In genomic region chr5:30104841-30105667, GRCm38 (mm10) we compare ENCODE assay signal across 9 mouse cellular contexts. TPM values are rescaled to one million over a fixed set of nuclear protein-coding genes. Genes with fewer than 3 reads are reported as not detected.
DNase-seq lines count a peak whose midpoint lies in the region; ATAC-seq lines count a peak whose summit lies in the region.
"Had no signal": no experiment of that assay in that cellular context is flagged by ENCODE, and none has a peak within 500 bp of the region (broad histone marks: within the 10 kb centered on the region; RNA-seq: fewer than 3 reads in every experiment).

Garem2 (plus strand) TSS chr5:30105161.

- H3K4me2 ChIP-seq in liver, embryonic 12.5 days = peak within 1 kb of the TSS; percentile 67
- H3K4me2 ChIP-seq in neural tube, embryonic 14.5 days (ENCODE audit: low read depth, low read length) = peak within 1 kb of the TSS; percentile 93

- peaks cover 65% of the 10 kb centered on the region for H3K27me3 ChIP-seq in hindbrain, embryonic 10.5 days (ENCODE audit: insufficient read depth, poor library complexity, severe bottlenecking)
- H3K27me3 ChIP-seq in liver, embryonic 12.5 days (replicated peaks) = peaks cover 77% of the 10 kb centered on the region
- no peaks in the 10 kb centered on the region for H3K27me3 ChIP-seq in neural tube, embryonic 14.5 days (ENCODE audit: control insufficient read depth, insufficient read depth, low read length)

- peak within 1 kb of the TSS; percentile 93 for H3K27ac ChIP-seq in hindbrain, embryonic 10.5 days
- H3K27ac ChIP-seq in liver, embryonic 12.5 days = no peak within 1 kb of the TSS
- H3K27ac ChIP-seq in neural tube, embryonic 14.5 days (ENCODE audit: low read depth, low read length) = peak within 1 kb of the TSS; percentile 73

- WGBS in hindbrain, embryonic 10.5 days = under 1% methylated on average over 65 of the region's 65 CpGs
- 3% methylated on average over 61 of the region's 65 CpGs for WGBS in liver, embryonic 12.5 days (ENCODE audit: insufficient replicate concordance)
- under 1% methylated on average over 59 of the region's 65 CpGs for WGBS in neural tube, embryonic 14.5 days

- no peaks in the 10 kb centered on the region for H3K9me3 ChIP-seq in hindbrain, embryonic 10.5 days
- H3K9me3 ChIP-seq in liver, embryonic 12.5 days (replicated peaks) = 0 out of 2 replicates have a peak, but pooled peaks cover 10% of the 10 kb centered on the region
- no peaks in the 10 kb centered on the region for H3K9me3 ChIP-seq in neural tube, embryonic 14.5 days (ENCODE audit: control insufficient read depth, low read length)

- H3K36me3 ChIP-seq in hindbrain, embryonic 10.5 days = no peaks in the 10 kb centered on the region
- no peaks in the 10 kb centered on the region for H3K36me3 ChIP-seq in liver, embryonic 12.5 days
- no peaks in the 10 kb centered on the region for H3K36me3 ChIP-seq in neural tube, embryonic 14.5 days (ENCODE audit: control insufficient read depth, insufficient read depth, low read length)

- H3K4me3 ChIP-seq in hindbrain, embryonic 10.5 days = peak within 1 kb of the TSS; percentile 60
- H3K4me3 ChIP-seq in liver, embryonic 12.5 days = peak within 1 kb of the TSS; percentile 44
- H3K4me3 ChIP-seq in neural tube, embryonic 14.5 days (ENCODE audit: low read depth, low read length) = peak within 1 kb of the TSS; percentile 59

- DNase-seq in adrenal gland, postnatal 25 days = peak; percentile 35
- DNase-seq in adrenal gland, postnatal 10 days = no peak
- peak; percentile 43 to 57 for DNase-seq in right cerebral cortex, postnatal 10 days (ENCODE audit: low spot score in 2 of 2)
- DNase-seq in right cerebral cortex, postnatal 36 days (ENCODE audit: low spot score in 2 of 2) = no peak
- DNase-seq in hindbrain, embryonic 10.5 days (ENCODE audit: low spot score) = peak; percentile 64
- DNase-seq in thymus, adult 18-20 months = no peak

- 0 out of 2 replicates have a peak within 1 kb of the TSS, but pooled peaks have one; percentile 12 for H3K9ac ChIP-seq in liver, embryonic 12.5 days
- peak within 1 kb of the TSS; percentile 66 for H3K9ac ChIP-seq in neural tube, embryonic 14.5 days (replicated peaks; ENCODE audit: low read depth, low read length)

- no peak for ATAC-seq in liver, embryonic 12.5 days
- peak; percentile 41 for ATAC-seq in neural tube, embryonic 14.5 days (ENCODE audit: low read depth)

- peaks cover 55% of the 10 kb centered on the region for H3K4me1 ChIP-seq in hindbrain, embryonic 10.5 days (replicated peaks)
- H3K4me1 ChIP-seq in liver, embryonic 12.5 days = peaks cover 11% of the 10 kb centered on the region; the same call in 1 of the 2 replicates
- H3K4me1 ChIP-seq in neural tube, embryonic 14.5 days (ENCODE audit: control insufficient read depth, insufficient read depth, low read length) = peaks cover 22% of the 10 kb centered on the region

RNA-seq across cellular contexts. Expression of gene Garem2, which starts in this region (rescaled TPM):
- total RNA-seq in adrenal gland, postnatal 25 days (2021) = 0.09 TPM in 1 of 2 replicates, not detected in the other
- under 1 TPM; 0.12 to 0.30 TPM for total RNA-seq in adrenal gland, postnatal 10 days (2021)
- polyA plus RNA-seq in hindbrain, embryonic 10.5 days (2016; fragmentation: Nextera tagmentation; extraction: Ambion mirVana) = 7.2 and 22.7 TPM in 2 replicates
- 0.08 and 0.12 TPM in 2 replicates for polyA plus RNA-seq in liver, embryonic 12.5 days (2016; fragmentation: Nextera tagmentation; extraction: Ambion mirVana)
- polyA plus RNA-seq in neural tube, embryonic 14.5 days (2014; fragmentation: Nextera tagmentation; extraction: Ambion mirVana) = 12.5 and 13.3 TPM in 2 replicates
- polyA plus RNA-seq: spleen, adult 2 months had no signal

Comparison
In these comparisons a context has a peak if more than half of its experiments do, and no peak if none do; other contexts are left out.
1. DNase-seq: peak in right cerebral cortex, postnatal 10 days (2 of 2) and hindbrain, embryonic 10.5 days (single experiment); none in adrenal gland, postnatal 10 days (single experiment), right cerebral cortex, postnatal 36 days (0 of 2) and thymus, adult 18-20 months (0 of 2).
2. Peak in DNase-seq in adrenal gland, postnatal 25 days; RNA of the gene not detected or under 1 TPM.
3. Peak in every context shown above with its lines, with median percentiles within 50 percentile points of each other: H3K4me3 ChIP-seq.